Mouse (Mus musculus) CH12.LX (cell line): ENCODE data around the gene H2-T24. TPM values are rescaled to one million over a fixed set of nuclear protein-coding genes. Genes with fewer than 3 reads are reported as not detected.

Experiments
- DNase-seq: peaks from one replicate; pipeline ENCODE4 v3.0.0-alpha.2; 2013; ENCODE audit errors: extremely low read depth
- H3K27ac ChIP-seq: 2 replicates; pipeline ENCODE4 v1.5.1; 2012; ENCODE audit warnings: low read depth, mild to moderate bottlenecking, control low read depth, moderate library complexity; ENCODE audit not compliant: insufficient read depth
- H3K27me3 ChIP-seq: replicated peaks from 2 replicates; pipeline ENCODE3; 2012; ENCODE audit warnings: inconsistent platforms
- H3K36me3 ChIP-seq, 2 experiments: replicated peaks in 1 of 2; 2 replicates each; pipeline versions ENCODE3 to v1.6.1; 2012; ENCODE audit warnings: inconsistent platforms in 1 of 2, low read length in 1 of 2, mild to moderate bottlenecking in 1 of 2, mixed read lengths in 1 of 2, moderate library complexity in 1 of 2; ENCODE audit not compliant: control insufficient read depth in 1 of 2, insufficient read depth in 1 of 2
- H3K4me1 ChIP-seq, 2 experiments: 2 replicates each; pipeline ENCODE4 v1.6.1; 2012; ENCODE audit warnings: inconsistent platforms in 1 of 2, moderate library complexity in 1 of 2; ENCODE audit not compliant: insufficient read depth in 2 of 2, control insufficient read depth in 1 of 2
- H3K4me2 ChIP-seq: 2 replicates; pipeline ENCODE4 v1.6.1; 2012; ENCODE audit warnings: low read depth, mild to moderate bottlenecking, control low read depth; ENCODE audit not compliant: poor library complexity, insufficient read depth, severe bottlenecking
- H3K4me3 ChIP-seq, 3 experiments: fragments of 150-350 bp in 1 of 3; sonication (generic) in 1 of 3; replicated peaks in 1 of 3; 2 replicates each; pipeline versions ENCODE3 to v1.5.1; 2011 to 2012; ENCODE audit warnings: low read depth in 2 of 3, low read length in 2 of 3, mild to moderate bottlenecking in 2 of 3, moderate library complexity in 2 of 3, control low read depth in 1 of 3, improper control_type of control experiment in 1 of 3, inconsistent platforms in 1 of 3, mixed read lengths in 1 of 3; ENCODE audit not compliant: poor library complexity in 1 of 3
- H3K79me2 ChIP-seq: replicated peaks from 2 replicates; pipeline ENCODE4 v1.6.1; 2012; ENCODE audit warnings: mild to moderate bottlenecking, moderate library complexity; ENCODE audit not compliant: control insufficient read depth, poor library complexity, insufficient read depth, severe bottlenecking; ENCODE audit errors: extremely low read depth
- H3K9ac ChIP-seq: 2 replicates; pipeline ENCODE4 v1.6.1; 2012; ENCODE audit warnings: low read depth, mild to moderate bottlenecking, control low read depth, moderate library complexity; ENCODE audit not compliant: insufficient read depth
- H3K9me3 ChIP-seq: replicated peaks from 2 replicates; pipeline ENCODE3; 2012; ENCODE audit warnings: low read length, inconsistent platforms, mixed read lengths
- BHLHE40 ChIP-seq: IDR thresholded peaks from 2 replicates; pipeline ENCODE4 v1.6.1; 2011; ENCODE audit warnings: mild to moderate bottlenecking, low read depth, low read length, improper control_type of control experiment
- CHD1 ChIP-seq: IDR thresholded peaks from 2 replicates; pipeline ENCODE4 v1.6.1; 2012; ENCODE audit warnings: low read depth, low read length, improper control_type of control experiment, inconsistent platforms
- CTCF ChIP-seq, 2 experiments: IDR thresholded peaks in 1 of 2; conservative IDR thresholded peaks in 1 of 2; 2 replicates each; pipeline ENCODE4 v1.5.1; 2011 to 2012; ENCODE audit warnings: low read depth in 2 of 2, low read length in 2 of 2, improper control_type of control experiment in 1 of 2, inconsistent platforms in 1 of 2, mild to moderate bottlenecking in 1 of 2, moderate library complexity in 1 of 2
- ELF1 ChIP-seq: IDR thresholded peaks from 2 replicates; pipeline ENCODE4 v1.6.1; 2014; ENCODE audit warnings: low read depth, mild to moderate bottlenecking, inconsistent platforms, low read length, improper control_type of control experiment
- EP300 ChIP-seq: IDR thresholded peaks from 2 replicates; pipeline ENCODE4 v1.6.1; 2011; ENCODE audit warnings: low read length, improper control_type of control experiment
- ETS1 ChIP-seq: conservative IDR thresholded peaks from 2 replicates; pipeline ENCODE4 v1.6.1; 2012; ENCODE audit warnings: low read depth, mild to moderate bottlenecking, inconsistent platforms, low read length, improper control_type of control experiment, moderate library complexity
- GABPA ChIP-seq: IDR thresholded peaks from 2 replicates; pipeline ENCODE4 v1.6.1; 2012; ENCODE audit warnings: low read depth, low read length, improper control_type of control experiment, inconsistent platforms; ENCODE audit not compliant: insufficient replicate concordance
- KAT2A ChIP-seq: IDR thresholded peaks from 2 replicates; pipeline ENCODE4 v1.6.1; 2012; ENCODE audit warnings: low read length, improper control_type of control experiment, inconsistent platforms; ENCODE audit not compliant: insufficient replicate concordance
- MAX ChIP-seq: IDR thresholded peaks from 2 replicates; pipeline ENCODE4 v1.6.1; 2011; ENCODE audit warnings: low read length, improper control_type of control experiment
- MAZ ChIP-seq: IDR thresholded peaks from 2 replicates; pipeline ENCODE4 v1.6.1; 2012; ENCODE audit warnings: low read depth, mild to moderate bottlenecking, inconsistent platforms, low read length, improper control_type of control experiment, moderate library complexity
- NELFE ChIP-seq: IDR thresholded peaks from 2 replicates; pipeline ENCODE4 v1.6.1; 2011; ENCODE audit warnings: low read depth, low read length, improper control_type of control experiment
- POLR2A ChIP-seq: IDR thresholded peaks from 2 replicates; pipeline ENCODE4 v1.6.1; 2011; ENCODE audit warnings: low read depth, mild to moderate bottlenecking, improper control_type of control experiment, low read length
- RAD21 ChIP-seq: IDR thresholded peaks from 2 replicates; pipeline ENCODE4 v1.6.1; 2011; ENCODE audit warnings: low read depth, mild to moderate bottlenecking, low read length, improper control_type of control experiment, moderate library complexity
- RCOR1 ChIP-seq: conservative IDR thresholded peaks from 2 replicates; pipeline ENCODE4 v1.6.1; 2012; ENCODE audit warnings: low read depth, mild to moderate bottlenecking, inconsistent platforms, low read length, improper control_type of control experiment
- SIN3A ChIP-seq: IDR thresholded peaks from 2 replicates; pipeline ENCODE4 v1.6.1; 2012; ENCODE audit warnings: low read length, improper control_type of control experiment, inconsistent platforms
- TBP ChIP-seq: conservative IDR thresholded peaks from 2 replicates; pipeline ENCODE4 v1.6.1; 2011; ENCODE audit warnings: low read depth, low read length, improper control_type of control experiment
- UBTF ChIP-seq: IDR thresholded peaks from 2 replicates; pipeline ENCODE4 v1.6.1; 2012; ENCODE audit warnings: low read depth, mild to moderate bottlenecking, inconsistent platforms, low read length, improper control_type of control experiment, moderate library complexity
- ZMIZ1 ChIP-seq: IDR thresholded peaks from 2 replicates; pipeline ENCODE4 v1.6.1; 2012; ENCODE audit warnings: low read depth, mild to moderate bottlenecking, inconsistent platforms, low read length, improper control_type of control experiment
- dilution Hi-C: fragments of 300-500 bp; cut with MboI; formaldehyde crosslinking; loops from 2 replicates; pipeline ENCODE4 v1.14.3; 2020; ENCODE audit warnings: low sequenced_read_pairs; ENCODE audit not compliant: extremely low pct_unique_long_range_greater_than_20kb, extremely low pct_ligation_motif_present
- in situ Hi-C: fragments of 300-500 bp; cut with MboI; formaldehyde crosslinking; loops from 3 replicates; pipeline ENCODE4 v1.14.3; 2019; ENCODE audit warnings: low sequenced_read_pairs, low pct_ligation_motif_present, low pct_unique_long_range_greater_than_20kb, mixed read lengths
- polyA plus RNA-seq: library from polyadenylated mRNA; unstranded; fragments of >175 nt; gene quantifications from 2 replicates; pipeline ENCODE4 v1.2.1, GENCODE M21; 2012; ENCODE audit warnings: low read depth; ENCODE audit not compliant: insufficient read length
- total RNA-seq, 2 experiments: library from RNA; depleted of rRNA; stranded (reverse); fragments of 300-350 nt in 1 of 2; fragments of >200 nt in 1 of 2; gene quantifications; 2 replicates each; pipeline ENCODE4 v1.2.3; 2012 to 2014

H2-T24 gene
- total and polyA plus RNA-seq, 3 experiments: 7.6 to 9.8 (median 9.3) TPM

GRCm38 (mm10) chr17:36028879-36029619 lies 8.7 kb upstream of the H2-T24 start:
- H3K27me3 ChIP-seq: no peaks in the 10 kb centered on the region
- dilution Hi-C loops (no loop called here), in situ Hi-C loops (no loop called here)
- no peak overlapping the region for H3K4me3 ChIP-seq
- DNase-seq: no peak
- H3K9ac ChIP-seq: no peak overlapping the region
- H3K27ac ChIP-seq: no peak overlapping the region
- H3K79me2 ChIP-seq: peaks cover 25% of the 10 kb centered on the region
- H3K4me1 ChIP-seq: peaks cover 0 to 2% of the 10 kb centered on the region in 2 experiments; a peak in 2 of 4 replicates
- peaks cover 18% of the 10 kb centered on the region for H3K9me3 ChIP-seq
- no peak overlapping the region for H3K4me2 ChIP-seq
- TF ChIP-seq TBP (no peak), BHLHE40 (no peak), POLR2A (no peak), KAT2A (no peak), ELF1 (no peak), EP300 (no peak), ETS1 (no peak)
- peaks cover 10 to 38% of the 10 kb centered on the region in 2 experiments for H3K36me3 ChIP-seq

- H3K36me3 ChIP-seq: peaks cover 10 to 49% of the 10 kb centered on the region in 2 experiments
- in situ Hi-C loops (no loop called here), dilution Hi-C loops (no loop called here)
- H3K4me3 ChIP-seq: no peak overlapping the region
- H3K9ac ChIP-seq: no peak overlapping the region
- no peak overlapping the region for H3K27ac ChIP-seq
- no peak for TF ChIP-seq NELFE
- TF ChIP-seq ZMIZ1: no peak
- no peak for TF ChIP-seq EP300
- no peak for DNase-seq
- H3K27me3 ChIP-seq: no peaks in the 10 kb centered on the region
- H3K79me2 ChIP-seq: peaks cover 29% of the 10 kb centered on the region
- no peak overlapping the region for H3K4me2 ChIP-seq
- peaks cover 5 to 16% of the 10 kb centered on the region in 2 experiments; a peak in 3 of 4 replicates for H3K4me1 ChIP-seq
- H3K9me3 ChIP-seq: peaks cover 18% of the 10 kb centered on the region
Observed at GRCm38 (mm10) chr17:36027663-36028062, 7.3 kb upstream of the H2-T24 start.

GRCm38 (mm10) chr17:36025901-36026300 lies 5.5 kb upstream of the H2-T24 start:
- Histone ChIP-seq H3K4me3 (no peak overlapping the region), H3K27me3 (no peaks in the 10 kb centered on the region), H3K27ac (no peak overlapping the region), H3K4me2 (no peak overlapping the region), H3K9me3 (peaks cover 18% of the 10 kb centered on the region), H3K79me2 (peaks cover 33% of the 10 kb centered on the region), H3K9ac (no peak overlapping the region), H3K36me3 (peaks cover 10 to 53% of the 10 kb centered on the region in 2 experiments), H3K4me1 (peaks cover 10 to 24% of the 10 kb centered on the region in 2 experiments)
- in situ Hi-C loops: no loop called here
- no peak for DNase-seq
- no peak for TF ChIP-seq GABPA
- TF ChIP-seq RCOR1: no peak
- TF ChIP-seq MAX: no peak
- no peak for TF ChIP-seq MAZ
- no peak for TF ChIP-seq RAD21
- TF ChIP-seq ETS1: no peak
- TF ChIP-seq CHD1: no peak
- TF ChIP-seq UBTF: no peak
- TF ChIP-seq CTCF (conservative IDR thresholded peaks at IDR 0.05 in 1 of 2, IDR thresholded peaks at IDR 0.05 in 1 of 2; ENCODE audit: low read depth in 2 of 2, low read length in 2 of 2): no peak
- no peak for TF ChIP-seq SIN3A
- dilution Hi-C loops: no loop called here
